Mouse (Mus musculus) embryonic facial prominence, embryonic 12.5 days (tissue): ENCODE measurements around the gene Cyb561d2. TPM values are rescaled to one million over a fixed set of nuclear protein-coding genes. Genes with fewer than 3 reads are reported as not detected.

ENCODE experiments used
- polyA plus RNA-seq: library from polyadenylated mRNA; unstranded; fragments of >200 nt; fragmentation: Nextera tagmentation; extraction: Ambion mirVana; gene quantifications from 2 replicates; pipeline ENCODE4 v1.2.1, GENCODE M21; 2016

Cyb561d2 gene
- polyA plus RNA-seq, 1 experiment from 2014 or later: 17.7 TPM

Other genes starting within 250 kb of the Cyb561d2 start
- gene Cish, start 246.2 kb downstream of the Cyb561d2 start, polyA plus RNA-seq: 8.4 and 12.0 TPM in 2 replicates
- 12.4 and 13.2 TPM in 2 replicates for gene Hemk1, start 203.8 kb downstream of the Cyb561d2 start, polyA plus RNA-seq
- gene 6430571L13Rik, start 201.6 kb downstream of the Cyb561d2 start, polyA plus RNA-seq: 1.4 and 1.8 TPM in 2 replicates
- 1.1 and 1.2 TPM in 2 replicates for gene Cacna2d2, start 142.6 kb downstream of the Cyb561d2 start, polyA plus RNA-seq
- gene Tmem115, start 8.2 kb downstream of the Cyb561d2 start, polyA plus RNA-seq: 49.7 and 50.1 TPM in 2 replicates
- 40.8 and 46.3 TPM in 2 replicates for gene Nprl2, start within 50 bp of the Cyb561d2 start, polyA plus RNA-seq
- 1.3 and 1.7 TPM in 2 replicates for gene Zmynd10, start 5.1 kb upstream of the Cyb561d2 start, polyA plus RNA-seq
- 54.0 and 55.6 TPM in 2 replicates for gene Rassf1, start 9.4 kb upstream of the Cyb561d2 start, polyA plus RNA-seq
- gene Tusc2, start 21.1 kb upstream of the Cyb561d2 start, polyA plus RNA-seq: 54.1 and 54.8 TPM in 2 replicates
- 132 and 134 TPM in 2 replicates for gene Hyal2, start 25.8 kb upstream of the Cyb561d2 start, polyA plus RNA-seq
- 12.2 and 13.2 TPM in 2 replicates for gene Hyal1, start 34.7 kb upstream of the Cyb561d2 start, polyA plus RNA-seq
- gene Naa80, start 36.7 kb upstream of the Cyb561d2 start, polyA plus RNA-seq: 15.0 and 15.4 TPM in 2 replicates
- gene Hyal3, start 38.6 kb upstream of the Cyb561d2 start, polyA plus RNA-seq: 1.4 and 1.5 TPM in 2 replicates
- gene Ifrd2, start 45.4 kb upstream of the Cyb561d2 start, polyA plus RNA-seq: 35.8 and 36.9 TPM in 2 replicates
- 3.8 and 6.9 TPM in 2 replicates for gene Sema3b, start 67.0 kb upstream of the Cyb561d2 start, polyA plus RNA-seq
- 439 and 443 TPM in 2 replicates for gene Gnai2, start 93.2 kb upstream of the Cyb561d2 start, polyA plus RNA-seq
- gene Slc38a3, start 127.3 kb upstream of the Cyb561d2 start, polyA plus RNA-seq: 8.2 and 8.3 TPM in 2 replicates
- gene Gnat1, start 137.5 kb upstream of the Cyb561d2 start, polyA plus RNA-seq: 1.4 and 3.0 TPM in 2 replicates
- 52.4 and 53.1 TPM in 2 replicates for gene Sema3f, start 168.3 kb upstream of the Cyb561d2 start, polyA plus RNA-seq
- gene Rbm5, start 228.8 kb upstream of the Cyb561d2 start, polyA plus RNA-seq: 232 and 261 TPM in 2 replicates